Mouse (Mus musculus) left cerebral cortex, adult 18-20 months (tissue): Measurements from ENCODE around the gene Zfp472. TPM values are rescaled to one million over a fixed set of nuclear protein-coding genes. Genes with fewer than 3 reads are reported as not detected.
"Not testable (repeated sequence)": the region's sequence is repeated elsewhere in the genome, so short reads cannot be mapped to it uniquely, and the experiment has no call there.

ENCODE experiments used
- DNase-seq, 2 experiments: peaks; one replicate each; pipeline ENCODE4 v3.0.0; 2021 to 2022; ENCODE audit warnings: low spot score in 2 of 2, mixed read lengths in 1 of 2
- total RNA-seq, 2 experiments: library from RNA; stranded (reverse); gene quantifications; 2 replicates each; pipeline ENCODE4 v1.2.3; 2021

The Zfp472 gene
- total RNA-seq, 2 experiments from 2014 or later: 4.2 to 5.0 TPM

GRCm38 (mm10) chr17:32998492-32998891 lies 32.9 kb downstream of the Zfp472 start:
- no peak for DNase-seq

- DNase-seq: no peak
These were observed 42.7 kb downstream of the Zfp472 start for GRCm38 (mm10) chr17:33008337-33008736.

- DNase-seq: not testable (repeated sequence)
These were observed 54.8 kb downstream of the Zfp472 start for GRCm38 (mm10) chr17:33020434-33020833.

Other genes with a start within 250 kb of the Zfp472 start
- gene Zfp871, start 177.5 kb upstream of the Zfp472 start, total RNA-seq: 10 to 100 TPM; 77.4 to 81.3 TPM
- 1 to 10 TPM; 4.3 to 5.9 TPM for gene Zfp811, start 155.9 kb upstream of the Zfp472 start, total RNA-seq
- 10 to 100 TPM; 23.1 to 24.0 TPM for gene Zfp799, start 135.6 kb upstream of the Zfp472 start, total RNA-seq
- 10 to 100 TPM; 10.8 to 12.7 TPM for gene Zfp870, start 74.2 kb upstream of the Zfp472 start, total RNA-seq
- 1 to 10 TPM; 5.2 to 5.5 TPM for gene Cyp4f14, start 48.5 kb upstream of the Zfp472 start, total RNA-seq
- gene Cyp4f13, start 18.4 kb upstream of the Zfp472 start, total RNA-seq: 10 to 100 TPM; 18.9 to 21.6 TPM
- gene Zfp952, start 27.3 kb downstream of the Zfp472 start, total RNA-seq: 10 to 100 TPM; 15.2 to 17.0 TPM
- 10 to 100 TPM; 17.0 to 21.5 TPM for gene Zfp763, start 67.6 kb downstream of the Zfp472 start, total RNA-seq
- gene 4921501E09Rik, start 102.2 kb downstream of the Zfp472 start, total RNA-seq: not detected
- gene Zfp563, start 123.5 kb downstream of the Zfp472 start, total RNA-seq: 10 to 100 TPM; 16.5 to 21.2 TPM
- gene Morc2b, start 173.9 kb downstream of the Zfp472 start, total RNA-seq: 1 to 10 TPM; 2.6 to 4.4 TPM
- gene Olfr55, start 202.6 kb downstream of the Zfp472 start, total RNA-seq: not detected
- gene Olfr239, start 225.5 kb downstream of the Zfp472 start, total RNA-seq: not detected